Mouse (Mus musculus) thymus, postnatal 0 days (tissue): ENCODE data around the gene Gm20814. TPM values are rescaled to one million over a fixed set of nuclear protein-coding genes. Genes with fewer than 3 reads are reported as not detected.
"Not testable (repeated sequence)": the region's sequence is repeated elsewhere in the genome, so short reads cannot be mapped to it uniquely, and the experiment has no call there.

Source experiments
- DNase-seq: peaks from one replicate; pipeline ENCODE4 v3.0.0-alpha.2; 2015; ENCODE audit warnings: low spot score
- polyA plus RNA-seq: library from polyadenylated mRNA; unstranded; fragments of >200 nt; fragmentation: Nextera tagmentation; extraction: Ambion mirVana; gene quantifications from 2 replicates; pipeline ENCODE4 v1.2.1, GENCODE M21; 2015

Gm20814 gene
- polyA plus RNA-seq: not detected in 2 replicates

- not testable (repeated sequence) for DNase-seq
Measured at GRCm38 (mm10) chrY:75195556-75195955, at the start of gene Gm20814. Gm20814 (plus strand) TSS chrY:75195856.
